Mouse (Mus musculus): ENCODE data around the gene Popdc3. TPM values are rescaled to one million over a fixed set of nuclear protein-coding genes. Genes with fewer than 3 reads are reported as not detected.
"Not testable (repeated sequence)": the region's sequence is repeated elsewhere in the genome, so short reads cannot be mapped to it uniquely, and the experiment has no call there.

Popdc3 gene
- total and polyA plus RNA-seq, 3 experiments, result not detected

DNA sequence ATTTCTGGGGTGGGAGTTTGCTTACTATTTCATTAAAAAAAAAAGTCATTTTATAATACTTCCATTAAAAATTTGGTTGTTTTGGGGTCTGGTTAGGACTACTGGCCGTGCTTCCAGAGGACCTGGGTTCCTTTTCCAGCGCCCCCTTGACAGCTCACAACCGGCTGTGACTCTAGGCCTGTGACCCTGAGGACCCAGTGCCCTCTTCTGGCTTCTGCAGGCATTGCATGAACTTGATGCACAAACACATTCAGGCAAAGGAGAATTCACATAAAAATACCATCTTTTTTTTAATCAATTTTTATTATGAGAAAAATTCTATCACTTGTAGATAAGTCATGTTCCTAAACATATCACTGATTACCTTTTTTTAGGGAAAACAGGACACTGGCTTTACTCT, 170.2 kb downstream of the Popdc3 start:
- H3K4me1 ChIP-seq (ENCODE audit: control insufficient read depth in 1 of 2, insufficient read depth in 2 of 2, low read length in 2 of 2); H3K27me3 ChIP-seq (ENCODE audit: control insufficient read depth in 1 of 2, insufficient read depth in 2 of 2, low read length in 2 of 2); H3K9ac ChIP-seq (ENCODE audit: control insufficient read depth, low read depth, low read length, poor library complexity, severe bottlenecking); H3K79me2 ChIP-seq (ENCODE audit: control insufficient read depth, insufficient read depth, low read length, poor library complexity); H3K27ac ChIP-seq (ENCODE audit: control insufficient read depth, low read depth, low read length); H3K4me3 ChIP-seq (ENCODE audit: control insufficient read depth in 1 of 2, insufficient read depth in 1 of 2, low read depth in 2 of 2, low read length in 2 of 2); H3K36me3 ChIP-seq (ENCODE audit: control insufficient read depth in 1 of 2, insufficient read depth in 2 of 2, low read length in 2 of 2); H3K9me3 ChIP-seq (replicated peaks; ENCODE audit: insufficient read depth, low read length): not testable (repeated sequence)
- DNase-seq (ENCODE audit: low read depth, low spot score), result peak; percentile 7
- peak; percentile 36 for TF ChIP-seq RAD21 (IDR thresholded peaks at IDR 0.05; ENCODE audit: low read depth, low read length)
- TF ChIP-seq SMC3 (IDR thresholded peaks at IDR 0.05; ENCODE audit: low read depth, low read length), result peak; percentile 22; the same call in 1 of the 2 replicates
- TF ChIP-seq CTCF (IDR thresholded peaks at IDR 0.05 in 2 of 3, conservative IDR thresholded peaks at IDR 0.05 in 1 of 3; ENCODE audit: control insufficient read depth in 1 of 3, insufficient read depth in 1 of 3, low read depth in 2 of 3, low read length in 3 of 3, poor library complexity in 1 of 3, severe bottlenecking in 1 of 3), result peak; percentile 13 to 36 (median 31); a peak in 4 of 6 replicates

DNA sequence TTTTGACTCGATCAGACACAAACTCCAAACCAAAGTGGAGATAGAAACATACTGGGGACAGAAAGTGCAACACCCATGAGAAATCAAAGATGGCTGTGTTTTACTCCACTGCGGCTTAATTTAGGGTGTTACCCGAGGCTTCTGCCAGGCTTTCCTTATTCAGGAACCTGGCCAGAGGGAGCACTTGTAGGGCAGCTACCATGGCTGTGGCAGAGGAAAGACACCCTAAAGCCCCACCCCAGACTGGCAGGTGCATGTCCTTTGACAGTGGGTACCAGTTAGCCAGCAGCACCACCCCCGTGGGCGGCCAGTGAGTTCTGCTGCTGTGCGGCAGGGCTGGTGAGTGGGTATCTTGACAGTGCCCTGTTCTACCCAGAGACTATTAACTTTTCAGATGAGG, 178.2 kb downstream of the Popdc3 start:
- DNase-seq (ENCODE audit: low read depth, low spot score), result no peak
- Histone ChIP-seq H3K36me3 (ENCODE audit: control insufficient read depth in 1 of 2, insufficient read depth in 2 of 2, low read length in 2 of 2) (no peaks in the 10 kb centered on the region), H3K27ac (ENCODE audit: control insufficient read depth, low read depth, low read length) (no peak overlapping the region), H3K4me3 (ENCODE audit: control insufficient read depth in 1 of 2, insufficient read depth in 1 of 2, low read depth in 2 of 2, low read length in 2 of 2) (no peak overlapping the region), H3K27me3 (ENCODE audit: control insufficient read depth in 1 of 2, insufficient read depth in 2 of 2, low read length in 2 of 2) (no peaks in the 10 kb centered on the region), H3K9ac (ENCODE audit: control insufficient read depth, low read depth, low read length, poor library complexity, severe bottlenecking) (no peak overlapping the region), H3K79me2 (ENCODE audit: control insufficient read depth, insufficient read depth, low read length, poor library complexity) (no peaks in the 10 kb centered on the region), H3K9me3 (replicated peaks; ENCODE audit: insufficient read depth, low read length) (no peaks in the 10 kb centered on the region), H3K4me1 (ENCODE audit: control insufficient read depth in 1 of 2, insufficient read depth in 2 of 2, low read length in 2 of 2) (no peaks in the 10 kb centered on the region)
- TF ChIP-seq KAT2A (conservative IDR thresholded peaks at IDR 0.05; ENCODE audit: low read depth, low read length) (no peak), MAFK (IDR thresholded peaks at IDR 0.05; ENCODE audit: borderline replicate concordance, low read depth, low read length) (no peak), UBTF (IDR thresholded peaks at IDR 0.05; ENCODE audit: borderline replicate concordance, insufficient read depth, low read depth, low read length) (no peak), ZNF384 (IDR thresholded peaks at IDR 0.05; ENCODE audit: low read depth, low read length) (no peak), E2F4 (IDR thresholded peaks at IDR 0.05; ENCODE audit: borderline replicate concordance, low read depth, low read length) (no peak), MEF2A (IDR thresholded peaks at IDR 0.05; ENCODE audit: extremely low read depth, insufficient replicate concordance, low read depth, low read length, poor library complexity, severe bottlenecking) (no peak), ZMIZ1 (IDR thresholded peaks at IDR 0.05; ENCODE audit: low read depth, low read length) (no peak)

DNA sequence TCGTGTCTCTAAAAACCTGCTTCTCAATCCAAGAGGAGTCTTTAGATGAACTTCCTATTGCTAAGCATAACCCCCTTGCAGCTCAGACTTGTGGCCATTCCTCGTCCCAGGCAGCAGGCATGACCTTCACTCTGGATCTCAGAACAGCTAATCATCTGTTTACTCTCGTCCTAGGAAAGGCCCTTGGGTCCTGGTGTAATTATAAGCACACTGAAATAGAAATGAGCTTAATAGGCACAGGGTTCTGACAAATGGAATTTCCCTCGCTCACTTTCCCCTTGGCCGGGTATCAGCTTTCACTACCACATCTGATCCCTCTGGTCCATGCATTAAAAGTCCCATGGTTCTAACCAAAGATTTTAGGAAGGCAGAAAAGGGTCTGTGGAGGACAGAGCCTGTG, 185.5 kb downstream of the Popdc3 start:
- no peak for DNase-seq (ENCODE audit: low read depth, low spot score)
- no peaks in the 10 kb centered on the region for H3K36me3 ChIP-seq (ENCODE audit: control insufficient read depth in 1 of 2, insufficient read depth in 2 of 2, low read length in 2 of 2)
- H3K27ac ChIP-seq (ENCODE audit: control insufficient read depth, low read depth, low read length), result no peak overlapping the region
- no peak overlapping the region for H3K4me3 ChIP-seq (ENCODE audit: control insufficient read depth in 1 of 2, insufficient read depth in 1 of 2, low read depth in 2 of 2, low read length in 2 of 2)
- peaks cover 0 to 3% of the 10 kb centered on the region in 2 experiments; a peak in 2 of 4 replicates for H3K27me3 ChIP-seq (ENCODE audit: control insufficient read depth in 1 of 2, insufficient read depth in 2 of 2, low read length in 2 of 2)
- H3K9ac ChIP-seq (ENCODE audit: control insufficient read depth, low read depth, low read length, poor library complexity, severe bottlenecking), result no peak overlapping the region
- H3K79me2 ChIP-seq (ENCODE audit: control insufficient read depth, insufficient read depth, low read length, poor library complexity), result no peaks in the 10 kb centered on the region
- TF ChIP-seq USF1 (IDR thresholded peaks at IDR 0.05; ENCODE audit: low read depth, low read length), result no peak
- TF ChIP-seq ZKSCAN1 (IDR thresholded peaks at IDR 0.05; ENCODE audit: low read depth, low read length), result no peak
- no peak for TF ChIP-seq SIN3A (IDR thresholded peaks at IDR 0.05; ENCODE audit: low read length)
- no peak for TF ChIP-seq ELF1 (IDR thresholded peaks at IDR 0.05; ENCODE audit: low read depth, low read length)
- no peak for TF ChIP-seq MAX (IDR thresholded peaks at IDR 0.05; ENCODE audit: low read length)
- no peak for TF ChIP-seq RAD21 (IDR thresholded peaks at IDR 0.05; ENCODE audit: low read depth, low read length)
- no peak for TF ChIP-seq CHD2 (IDR thresholded peaks at IDR 0.05; ENCODE audit: low read length)
- no peak for TF ChIP-seq CTCF (IDR thresholded peaks at IDR 0.05 in 2 of 3, conservative IDR thresholded peaks at IDR 0.05 in 1 of 3; ENCODE audit: control insufficient read depth in 1 of 3, insufficient read depth in 1 of 3, low read depth in 2 of 3, low read length in 3 of 3, poor library complexity in 1 of 3, severe bottlenecking in 1 of 3)
- no peak for TF ChIP-seq TAL1 (IDR thresholded peaks at IDR 0.05; ENCODE audit: low read length)
- no peak for TF ChIP-seq MYC (IDR thresholded peaks at IDR 0.05; ENCODE audit: low read depth, low read length)
- TF ChIP-seq POLR2A (IDR thresholded peaks at IDR 0.05; ENCODE audit: control insufficient read depth in 1 of 2, insufficient read depth in 1 of 2, low read depth in 1 of 2, low read length in 2 of 2, poor library complexity in 1 of 2), result no peak
- TF ChIP-seq HCFC1 (IDR thresholded peaks at IDR 0.05; ENCODE audit: low read depth, low read length), result no peak
- TF ChIP-seq USF2 (IDR thresholded peaks at IDR 0.05; ENCODE audit: borderline replicate concordance in 1 of 2, insufficient read depth in 1 of 2, low read depth in 1 of 2, low read length in 2 of 2), result no peak
- no peaks in the 10 kb centered on the region for H3K9me3 ChIP-seq (replicated peaks; ENCODE audit: insufficient read depth, low read length)
- H3K4me1 ChIP-seq (ENCODE audit: control insufficient read depth in 1 of 2, insufficient read depth in 2 of 2, low read length in 2 of 2), result no peaks in the 10 kb centered on the region

All from MEL (cell line).